Mouse (Mus musculus): ENCODE results near the gene Rpp38. TPM values are rescaled to one million over a fixed set of nuclear protein-coding genes. Genes with fewer than 3 reads are reported as not detected.
A peak's percentile ranks its signal among the peaks of the same experiment; 100 is the strongest.

Gene Rpp38
- 10 to 100 TPM; 10.6 to 13.3 (median 11.8) TPM for total RNA-seq (2022)

DNA sequence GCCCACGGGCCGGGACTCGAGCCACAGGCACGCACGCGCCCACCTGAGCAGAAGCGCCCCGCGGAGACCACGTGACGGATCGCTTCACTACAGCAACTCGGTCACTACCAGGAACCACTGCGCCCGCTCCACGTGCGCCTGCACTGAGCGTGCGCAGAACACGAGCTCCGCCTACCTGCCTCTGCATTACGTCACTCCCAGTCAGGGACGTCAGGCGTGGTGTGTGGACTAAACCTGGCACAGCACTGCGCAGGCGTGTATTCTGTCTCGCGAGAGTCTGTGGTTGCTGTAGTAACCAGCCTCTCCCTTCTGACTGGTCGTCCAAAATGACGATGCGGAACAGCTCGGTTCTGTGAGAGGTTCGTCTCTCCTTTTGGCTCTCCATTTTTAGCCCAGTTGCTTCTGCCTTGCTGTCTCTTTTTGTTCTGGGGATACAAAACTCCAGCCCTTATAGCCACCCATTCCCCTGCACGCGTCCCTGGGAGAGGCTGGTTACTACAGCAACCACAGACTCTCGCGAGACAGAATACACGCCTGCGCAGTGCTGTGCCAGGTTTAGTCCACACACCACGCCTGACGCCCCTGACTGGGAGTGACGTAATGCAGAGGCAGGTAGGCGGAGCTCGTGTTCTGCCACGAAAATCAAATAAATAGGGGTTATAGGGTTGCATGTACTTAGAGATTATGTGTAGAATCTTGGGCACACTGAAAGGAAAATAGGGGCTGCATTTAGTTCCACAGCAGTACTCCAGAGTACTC, at the start of gene Rpp38:
Rpp38 (minus strand) TSS at position 160 of the 759 bp plus-strand sequence.
- DNase-seq, result peak; percentile 99

DNA sequence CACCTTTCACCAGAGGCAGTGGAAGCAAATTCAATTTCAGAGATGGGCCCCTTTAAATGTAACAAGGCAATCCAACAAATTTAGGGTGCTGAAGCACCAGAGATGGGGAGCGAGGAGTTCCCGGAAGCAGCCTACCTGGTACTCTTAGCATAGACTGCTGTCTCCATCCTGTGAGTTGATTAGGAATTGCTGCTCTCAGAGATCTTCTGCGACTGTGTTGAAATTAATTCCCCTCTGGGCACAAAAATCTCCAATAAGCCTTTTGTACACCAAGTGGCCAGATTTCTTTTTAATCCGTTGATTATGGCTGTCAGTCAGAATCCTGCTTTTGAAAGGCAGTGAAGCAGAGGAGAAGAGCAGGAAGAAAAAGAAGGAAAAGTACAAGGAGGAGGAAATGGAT, 32.7 kb upstream of the Rpp38 start:
- DNase-seq, result no peak

DNA sequence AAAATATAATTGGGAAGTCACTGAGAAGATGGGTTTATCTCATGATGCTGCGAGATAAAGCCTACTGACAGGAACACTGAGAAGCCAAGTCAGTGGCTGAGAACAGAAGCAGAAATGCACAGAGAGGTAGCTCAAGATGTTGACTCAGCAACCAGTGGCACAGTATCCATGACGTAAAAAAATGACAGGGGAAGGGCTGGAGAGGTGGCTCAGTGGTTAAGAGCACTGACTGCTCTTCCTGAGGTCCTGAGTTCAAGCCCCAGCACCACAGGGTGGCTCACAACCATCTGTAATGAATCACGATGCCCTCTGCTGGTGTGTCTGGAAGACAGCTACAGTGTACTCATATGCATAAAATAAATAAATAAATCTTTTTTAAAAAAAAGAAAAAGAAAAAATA, 28.6 kb upstream of the Rpp38 start:
- DNase-seq, result no peak

DNA sequence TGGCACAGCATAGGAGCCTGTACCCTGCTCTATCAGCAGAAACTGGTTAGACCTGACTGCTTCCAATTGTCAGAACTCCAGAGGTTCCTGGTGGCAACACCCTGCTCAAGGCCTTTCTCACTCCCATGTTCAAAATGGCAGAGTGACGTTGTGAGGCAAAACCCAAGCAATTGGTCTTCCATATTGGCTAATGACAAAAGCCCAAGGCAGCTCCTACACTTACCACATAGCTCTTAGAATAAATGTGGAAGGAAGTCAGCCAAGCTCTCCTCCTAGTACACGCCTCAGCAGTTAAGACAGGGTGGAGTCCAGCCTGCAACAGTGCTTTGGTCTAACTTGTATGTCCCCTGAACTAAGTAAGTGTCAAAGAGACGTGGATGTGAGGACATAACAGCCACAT, 25.4 kb upstream of the Rpp38 start:
- DNase-seq, result no peak

DNA sequence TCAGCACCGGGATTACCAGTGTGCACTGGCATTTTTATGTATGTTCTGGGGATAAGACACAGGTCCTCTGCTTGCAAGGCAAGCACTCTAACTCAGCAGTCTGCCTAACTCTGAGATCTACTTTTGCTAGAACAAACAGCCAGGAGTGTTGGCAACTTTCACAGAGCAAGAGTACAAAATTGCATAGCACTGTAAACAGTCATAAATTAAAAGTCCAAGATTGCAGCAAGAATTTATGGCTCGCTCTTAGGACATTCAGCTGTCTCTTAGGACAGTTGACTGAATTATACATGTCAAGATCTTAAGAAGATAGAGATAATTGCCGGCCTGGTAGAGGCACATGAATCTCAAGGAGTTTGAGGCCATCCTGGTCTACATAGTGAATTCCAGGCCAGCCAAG, 23.9 kb upstream of the Rpp38 start:
- DNase-seq, result no peak

DNA sequence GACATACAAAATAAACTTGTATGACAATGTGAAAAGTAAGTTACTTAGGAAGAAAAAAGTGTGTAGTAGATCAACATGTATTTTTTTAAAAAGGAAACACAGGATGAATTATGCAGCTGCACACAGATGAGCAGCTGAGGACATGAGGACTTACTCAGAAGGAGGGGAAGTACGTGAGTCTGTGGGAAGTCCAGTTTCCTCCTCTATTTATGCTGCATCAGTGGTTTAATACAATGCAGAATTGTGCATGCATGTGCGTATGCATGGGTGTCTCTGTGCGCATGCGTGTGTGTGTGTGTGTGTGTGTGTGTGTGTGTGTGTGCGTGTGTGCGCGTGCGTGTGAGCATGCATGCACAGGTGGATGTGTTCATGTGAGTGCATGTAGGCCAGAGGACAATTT, 23.4 kb upstream of the Rpp38 start:
- DNase-seq, result no peak

DNA sequence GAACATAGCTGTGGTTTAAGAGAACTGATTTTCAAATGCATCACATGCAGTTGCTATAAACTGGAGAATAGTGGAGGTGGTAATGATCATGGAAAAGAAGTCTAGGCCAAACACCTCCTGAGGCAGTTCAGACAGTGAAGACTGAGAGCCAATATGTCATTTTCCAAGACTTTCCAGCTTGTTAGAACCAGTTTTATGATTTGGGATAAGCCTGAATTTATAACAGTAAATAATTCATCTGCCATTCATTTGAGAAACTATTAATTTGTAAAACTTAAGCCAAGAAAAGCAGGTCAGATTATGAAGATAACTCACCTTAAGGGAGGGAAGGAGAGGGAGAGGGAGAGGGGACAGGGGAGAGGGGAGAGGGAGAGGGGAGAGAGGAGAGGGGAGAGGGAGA, 20.7 kb upstream of the Rpp38 start:
- no peak for DNase-seq

DNA sequence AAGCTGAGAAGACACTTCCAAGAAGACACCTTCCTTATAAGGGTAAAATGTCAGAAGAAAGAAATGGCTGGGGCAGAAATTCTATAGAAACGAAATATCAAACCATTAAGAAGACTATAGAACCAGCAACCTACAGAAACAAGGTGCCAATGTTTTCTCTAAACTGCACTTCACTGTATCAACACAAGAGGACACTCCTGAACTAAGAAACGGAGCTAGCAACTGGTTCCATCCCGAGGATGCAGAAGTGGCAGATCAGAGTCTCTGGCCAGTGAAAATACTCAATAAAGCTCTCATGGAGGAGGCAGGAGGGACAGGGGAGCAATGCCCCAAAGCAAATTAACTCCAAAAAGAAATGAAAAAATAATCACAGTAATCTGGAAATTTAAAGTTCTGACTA, 16.5 kb upstream of the Rpp38 start:
- DNase-seq, result no peak

DNA sequence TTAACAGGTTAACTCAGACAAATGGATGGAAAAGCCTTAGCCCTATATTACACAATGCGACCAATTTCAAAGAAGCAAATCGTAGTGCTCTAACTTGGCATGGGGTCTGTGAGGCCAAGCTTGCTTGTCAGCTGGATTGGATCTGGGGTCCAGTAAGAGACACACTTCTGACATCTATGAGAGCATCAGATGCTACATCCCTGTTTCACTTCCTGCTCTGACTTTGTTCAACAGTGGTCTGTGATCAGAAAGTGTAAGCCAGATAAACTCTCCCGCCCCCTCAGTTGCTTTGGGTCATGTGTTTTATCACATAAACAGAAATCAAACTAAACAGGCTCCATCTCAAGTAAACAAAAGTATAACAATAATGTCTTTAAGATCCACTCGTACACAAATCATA, 16.0 kb upstream of the Rpp38 start:
- DNase-seq, result no peak

DNA sequence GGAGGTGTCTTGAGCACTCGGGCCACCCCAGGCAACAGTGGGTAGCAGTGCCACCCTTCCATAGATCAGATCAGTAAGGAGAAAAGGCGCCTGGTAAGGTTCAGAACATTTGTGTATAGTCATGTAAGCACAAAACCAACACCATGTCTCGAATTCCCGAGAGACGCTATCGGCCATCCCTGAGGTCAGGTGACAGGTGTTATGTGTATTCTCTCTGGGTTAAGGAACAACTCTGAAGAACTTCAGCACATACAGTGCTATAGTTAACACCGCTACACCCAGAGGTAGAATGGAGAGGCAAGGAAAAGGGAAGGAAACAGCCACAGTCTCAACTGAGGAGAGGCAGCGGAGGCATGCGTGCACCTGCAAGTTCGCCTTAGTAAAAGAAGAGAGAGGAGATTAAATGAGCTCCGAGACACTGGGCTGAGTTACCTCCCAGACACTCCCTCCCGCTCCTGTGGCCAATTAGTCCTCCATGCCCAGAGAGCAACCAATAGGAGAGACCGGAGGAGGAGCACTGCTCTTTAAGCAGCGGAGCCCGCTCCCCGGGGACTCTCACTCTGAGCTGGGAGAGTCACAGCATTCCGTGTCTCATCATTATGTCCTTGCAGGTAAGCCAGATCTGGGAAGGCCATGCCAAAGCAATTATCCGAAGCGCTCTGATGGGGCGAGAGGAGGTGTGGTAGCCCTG, 3.3 kb upstream of the Rpp38 start, which contains the start of gene Acbd7:
Acbd7 (plus strand) TSS at position 558 of the 691 bp plus-strand sequence.
- peak; percentile 60 for DNase-seq

DNA sequence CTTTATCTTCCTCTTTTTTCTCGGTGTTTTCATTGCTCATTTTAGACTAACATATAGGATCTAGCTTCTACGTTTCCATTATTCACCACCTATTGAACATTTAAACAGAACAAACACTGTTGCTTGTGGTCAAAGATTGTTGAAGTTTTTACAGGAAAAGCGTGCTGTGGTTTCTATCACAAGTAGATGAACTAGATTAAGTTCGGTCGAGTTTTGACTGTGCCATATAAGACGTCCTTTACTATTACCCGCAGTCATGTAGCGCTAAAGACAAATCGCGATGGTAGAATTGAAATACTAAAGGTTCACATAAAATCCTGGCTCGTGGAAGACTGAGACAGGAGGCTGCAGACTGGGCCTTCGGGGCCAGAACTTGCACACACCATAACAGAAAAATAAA, 1.3 kb upstream of the Rpp38 start:
- no peak for DNase-seq

DNA sequence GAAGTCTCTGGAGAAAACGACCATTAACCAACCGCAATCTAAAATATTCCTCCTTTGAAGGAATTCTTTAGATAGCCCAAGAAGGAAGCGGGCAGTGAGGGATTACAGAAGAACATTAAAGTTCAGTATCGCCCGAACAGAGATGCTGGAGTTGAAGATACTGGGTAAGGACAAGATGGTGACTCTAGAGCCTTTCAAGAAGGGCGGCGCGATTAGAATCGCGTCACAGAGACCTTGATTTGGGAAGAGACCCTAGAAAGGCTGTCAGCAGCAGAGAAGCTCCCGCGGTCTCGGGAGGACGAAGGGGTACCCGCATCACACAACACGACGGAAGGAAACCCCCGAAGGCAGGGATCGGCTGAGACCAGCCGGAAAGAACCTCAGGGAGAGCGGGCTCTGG, 387 bp downstream of the Rpp38 start:
- DNase-seq, result no peak

DNA sequence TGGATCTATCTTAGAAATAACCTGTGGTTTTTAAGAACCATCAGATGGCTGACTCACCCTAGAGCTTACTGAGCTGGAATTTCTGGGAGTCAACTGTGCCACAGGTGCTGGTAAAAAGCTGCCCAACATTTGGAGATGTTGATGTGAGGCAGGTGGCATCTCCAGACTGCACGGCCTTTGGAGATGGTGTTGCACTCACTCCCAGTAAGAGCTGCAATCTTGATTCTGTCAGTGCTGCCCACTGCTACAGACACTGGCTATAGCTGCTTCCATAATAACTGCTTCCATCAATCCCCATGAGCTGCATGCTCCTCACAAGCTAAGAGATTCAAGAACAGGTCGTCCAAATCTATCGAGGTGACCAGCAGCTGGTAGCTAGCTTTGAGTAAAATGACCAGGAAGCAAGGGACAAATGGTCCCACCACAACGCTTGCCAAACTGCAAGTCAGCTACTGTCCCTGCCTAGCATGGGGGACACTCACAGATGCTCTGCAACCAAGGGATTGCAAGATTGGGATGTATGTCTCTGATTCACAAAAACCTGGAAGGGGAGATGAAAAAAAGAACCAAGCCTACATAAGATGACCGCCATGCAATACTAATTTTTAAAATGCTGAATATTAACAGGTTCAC, 1.3 kb downstream of the Rpp38 start:
- DNase-seq, result no peak

DNA sequence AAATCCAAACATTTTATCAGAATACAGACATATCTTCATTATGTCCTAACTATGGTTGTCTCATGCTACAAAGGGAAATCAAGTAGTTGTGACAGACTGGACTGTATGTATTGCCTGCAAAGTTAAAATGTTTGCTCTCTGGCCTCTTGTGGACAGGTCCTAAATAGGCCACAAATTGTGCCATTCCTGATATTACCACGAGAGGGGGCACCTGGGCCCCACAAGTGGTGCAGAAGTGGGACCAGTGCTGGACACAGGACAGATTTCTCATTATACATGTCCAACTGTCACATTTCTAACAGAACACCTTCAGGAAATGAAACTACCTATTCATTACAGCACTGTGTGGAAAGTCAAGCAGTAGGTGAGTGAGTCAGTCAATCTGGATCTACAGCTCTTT, 5.1 kb downstream of the Rpp38 start:
- DNase-seq, result peak; percentile 40

DNA sequence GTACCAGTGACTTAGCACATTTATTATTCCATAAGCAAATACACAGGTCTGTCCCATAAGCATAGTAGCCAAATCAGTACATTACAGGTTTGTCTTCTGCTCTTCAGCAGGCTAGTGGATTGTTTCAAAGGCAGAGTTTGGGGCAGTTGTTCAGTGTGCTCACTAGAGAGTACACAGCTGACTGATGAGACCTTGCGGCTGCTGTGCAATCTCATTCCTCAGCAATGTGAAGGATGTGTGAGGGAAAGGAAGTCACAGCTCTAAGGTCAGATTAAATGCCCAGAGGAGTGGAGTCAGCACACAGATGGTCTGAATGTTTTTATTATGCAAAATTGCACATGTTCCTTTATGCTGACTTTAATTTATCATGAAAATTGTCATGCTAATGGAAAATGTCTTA, 5.9 kb downstream of the Rpp38 start:
- DNase-seq, result no peak

DNA sequence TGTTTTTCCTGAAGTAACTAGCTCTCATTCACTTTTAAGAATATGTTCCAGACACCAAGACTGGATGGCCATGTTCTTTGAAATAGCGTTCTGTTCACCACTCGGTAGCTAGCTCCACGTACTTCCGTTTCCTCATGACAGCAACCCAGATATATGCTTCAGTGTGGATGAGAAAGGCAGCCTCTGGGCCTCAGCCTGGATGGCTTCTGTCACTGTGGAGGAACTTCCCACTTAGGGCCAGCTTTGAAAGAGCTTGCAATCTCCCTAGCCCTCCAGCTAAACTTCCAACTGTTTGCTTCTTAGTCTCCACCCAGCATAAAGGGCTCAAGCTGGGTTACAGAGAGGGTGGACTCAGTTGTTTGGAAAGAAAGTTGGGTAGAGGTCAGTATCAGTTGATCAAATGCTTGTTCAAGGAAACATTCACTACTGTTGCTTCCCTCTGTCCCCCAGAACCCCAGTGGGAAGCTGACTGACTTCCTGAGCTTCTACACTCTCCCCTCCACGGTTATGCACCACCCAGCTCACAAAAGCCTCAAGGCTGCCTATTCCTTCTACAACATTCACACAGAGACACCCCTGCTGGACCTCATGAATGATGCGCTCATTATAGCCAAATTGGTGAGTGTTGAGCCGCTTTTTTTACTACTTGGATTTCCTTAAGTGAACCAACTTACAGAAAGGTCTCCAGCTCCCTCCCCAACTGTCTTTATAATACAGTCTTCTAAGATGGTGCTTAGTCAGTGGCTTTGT, 7.9 kb downstream of the Rpp38 start:
- DNase-seq, result no peak

DNA sequence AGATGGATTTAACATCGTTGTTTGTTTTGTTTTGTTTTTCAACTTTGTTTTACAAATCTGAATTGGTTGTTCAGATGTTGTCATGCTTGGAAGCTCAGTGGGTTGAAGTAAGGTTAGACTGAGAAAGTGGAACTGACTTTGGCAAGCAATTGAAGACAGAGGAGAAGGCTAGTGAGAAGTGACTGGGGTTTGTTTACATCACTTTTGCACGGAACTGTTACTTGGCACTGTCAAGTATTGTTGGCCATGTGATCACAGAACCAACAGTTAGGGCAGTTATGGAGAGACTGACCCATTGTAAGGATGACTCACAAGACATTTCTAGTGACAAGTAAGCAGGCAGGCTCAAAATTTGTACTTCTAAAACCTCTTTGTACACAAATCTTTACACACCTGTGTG, 9.3 kb downstream of the Rpp38 start:
- DNase-seq, result no peak

DNA sequence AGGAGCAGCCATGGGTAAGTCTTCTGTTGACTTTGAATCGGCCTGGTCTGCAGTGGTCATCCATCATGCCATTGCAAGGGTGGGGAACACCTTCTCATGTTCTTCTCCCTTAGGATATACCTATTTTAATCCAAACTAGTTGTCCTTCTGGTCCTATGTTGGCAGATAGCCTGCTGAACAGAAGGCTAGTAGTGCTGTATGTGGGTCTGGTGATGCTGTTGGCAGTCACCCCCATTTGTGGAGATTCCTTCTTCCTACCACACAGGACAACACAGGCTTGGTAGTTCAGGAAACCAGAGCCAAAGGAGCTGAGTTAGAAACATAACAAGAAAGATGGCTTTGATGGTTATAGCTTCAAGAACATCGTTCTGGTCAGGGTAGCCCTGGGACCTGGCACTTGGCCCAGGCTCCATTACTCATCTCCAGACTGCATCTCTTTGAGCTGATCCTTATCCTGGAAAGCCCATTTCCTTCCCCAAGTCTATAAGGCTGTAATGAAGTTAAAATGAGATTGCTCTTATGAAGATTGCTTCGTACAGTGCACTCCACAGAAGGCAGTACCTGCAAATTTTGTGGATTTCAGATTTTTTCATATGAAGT, 26.9 kb downstream of the Rpp38 start:
- peak; percentile 58 for DNase-seq

DNA sequence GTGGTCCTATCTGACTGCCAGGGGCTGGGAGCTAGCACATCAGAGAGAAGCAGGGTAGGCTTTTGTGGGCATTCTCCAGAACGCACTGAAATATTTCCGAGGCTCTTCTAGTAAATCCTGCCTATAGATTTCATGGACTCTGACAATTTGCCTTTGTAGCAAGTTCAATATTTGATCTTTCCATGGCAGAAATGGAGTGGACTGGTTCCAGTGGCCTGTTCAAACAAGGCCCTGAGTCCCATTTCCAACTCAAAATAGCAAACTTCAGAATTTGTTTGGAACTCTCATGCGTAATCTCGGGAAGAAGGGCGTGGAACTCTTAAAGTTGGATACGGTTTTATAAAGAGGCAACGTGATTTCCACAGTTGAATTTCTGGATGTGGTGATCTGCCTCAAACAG, 36.6 kb downstream of the Rpp38 start:
- DNase-seq, result no peak

DNA sequence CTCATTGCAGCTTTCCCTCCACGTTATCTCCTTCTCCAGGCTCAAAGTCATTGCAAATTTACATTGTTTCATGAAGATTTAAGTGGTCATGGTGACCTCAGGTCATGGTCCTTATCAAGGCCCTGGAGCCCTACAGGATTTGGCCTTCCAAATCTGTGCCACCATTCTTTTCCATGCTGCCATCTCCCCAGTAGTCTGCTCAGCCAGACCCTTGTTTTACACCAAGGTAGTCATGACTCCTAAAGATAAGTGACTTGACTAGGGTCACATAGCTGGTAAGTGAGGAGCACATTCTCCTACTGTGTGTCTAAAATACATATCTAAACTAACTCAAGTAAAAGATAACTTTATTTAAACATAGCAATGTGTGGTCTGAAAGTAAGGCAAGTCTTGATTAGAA, 40.3 kb downstream of the Rpp38 start:
- no peak for DNase-seq

DNA sequence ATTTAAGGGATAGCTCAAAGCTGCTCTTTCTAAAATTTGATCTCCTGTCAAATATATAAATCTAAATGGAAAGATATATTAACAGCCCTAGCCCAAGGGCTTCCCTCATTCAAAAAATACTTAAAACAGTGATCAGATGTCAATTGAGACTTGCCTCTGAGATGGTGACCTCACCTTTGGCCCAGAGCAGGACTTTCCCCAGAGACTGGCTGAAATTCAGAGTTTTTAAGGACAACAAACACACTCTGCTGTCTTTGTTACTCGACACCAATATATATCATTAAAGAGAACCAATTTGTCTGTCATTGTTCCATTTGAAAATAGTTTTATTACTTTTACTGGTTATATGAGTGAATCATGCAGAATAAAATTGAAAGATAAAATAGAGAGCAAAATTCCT, 42.9 kb downstream of the Rpp38 start:
- no peak for DNase-seq

DNA sequence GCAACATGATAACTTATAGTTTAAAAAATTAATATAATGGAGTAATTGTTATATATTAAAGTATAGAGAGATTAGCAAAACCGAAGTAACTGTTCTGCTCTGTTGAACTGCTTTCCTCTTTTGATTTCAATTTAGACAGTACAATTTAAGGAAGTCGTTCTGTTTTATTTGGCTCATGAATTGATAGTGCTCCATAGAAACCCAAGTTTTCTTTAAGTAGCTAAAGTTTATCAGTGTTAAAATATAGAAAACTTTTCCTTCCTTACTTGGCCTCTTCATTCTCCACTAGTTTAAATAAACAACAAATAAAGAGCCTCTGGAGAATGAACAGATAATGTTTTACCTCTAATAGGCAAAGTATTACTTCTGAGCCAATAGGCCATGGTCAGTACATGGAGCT, 46.2 kb downstream of the Rpp38 start:
- no peak for DNase-seq

DNA sequence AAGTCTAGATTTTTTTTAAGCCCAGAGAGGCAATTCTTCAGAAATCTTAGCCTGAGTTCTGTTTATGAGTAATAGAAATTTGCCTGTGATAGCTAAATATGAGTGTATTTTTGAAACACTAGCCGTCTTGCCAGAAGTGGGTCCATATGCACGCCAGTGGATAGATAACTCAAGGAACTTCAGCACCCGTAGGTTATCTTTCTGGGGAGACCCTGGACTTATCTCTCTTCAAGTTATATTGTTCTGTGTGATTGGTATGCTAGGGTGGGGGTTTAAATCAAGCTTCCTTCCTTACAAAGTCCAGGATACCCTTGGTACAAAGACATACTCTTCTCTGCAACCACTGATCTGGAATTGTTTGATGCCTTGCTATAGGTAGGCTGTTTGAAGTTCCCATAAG, 46.7 kb downstream of the Rpp38 start:
- no peak for DNase-seq

All from adrenal gland, adult 8-10 months (tissue).